Mouse (Mus musculus) G1E-ER4 (cell line): Measurements from ENCODE around the gene Nrxn3. TPM values are rescaled to one million over a fixed set of nuclear protein-coding genes. Genes with fewer than 3 reads are reported as not detected.

ENCODE experiments used
- GATA1 ChIP-seq: IDR thresholded peaks from one replicate; pipeline ENCODE4 v1.8.0; 2012; ENCODE audit warnings: low read length, inconsistent platforms
- polyA plus RNA-seq: library from polyadenylated mRNA; stranded (reverse); fragments of >175 nt; gene quantifications from 2 replicates; pipeline ENCODE4 v1.2.3, GENCODE M21; 2012

Gene Nrxn3
- polyA plus RNA-seq, 1 experiment: not detected

- TF ChIP-seq GATA1: no peak
Observed at GRCm38 (mm10) chr12:89661219-89661618, 938.5 kb downstream of the Nrxn3 start.

GRCm38 (mm10) chr12:89668856-89669255 lies 946.2 kb downstream of the Nrxn3 start:
- no peak for TF ChIP-seq GATA1

- TF ChIP-seq GATA1: no peak
Observed at GRCm38 (mm10) chr12:89672819-89673218, 950.1 kb downstream of the Nrxn3 start.

- TF ChIP-seq GATA1: no peak
Observed at GRCm38 (mm10) chr12:89685633-89686032, 963.0 kb downstream of the Nrxn3 start.

GRCm38 (mm10) chr12:89689086-89689485 lies 966.4 kb downstream of the Nrxn3 start:
- TF ChIP-seq GATA1: no peak

GRCm38 (mm10) chr12:89699469-89699868 lies 976.8 kb downstream of the Nrxn3 start:
- TF ChIP-seq GATA1: no peak

GRCm38 (mm10) chr12:89700937-89701458 lies 978.3 kb downstream of the Nrxn3 start:
- no peak for TF ChIP-seq GATA1

- no peak for TF ChIP-seq GATA1
Observed at GRCm38 (mm10) chr12:89702931-89703330, 980.3 kb downstream of the Nrxn3 start.

GRCm38 (mm10) chr12:89707913-89708312 lies 985.2 kb downstream of the Nrxn3 start:
- TF ChIP-seq GATA1: no peak

GRCm38 (mm10) chr12:89710459-89710858 lies 987.8 kb downstream of the Nrxn3 start:
- TF ChIP-seq GATA1: no peak

- TF ChIP-seq GATA1: no peak
Observed at GRCm38 (mm10) chr12:89711791-89712190, 989.1 kb downstream of the Nrxn3 start.

- no peak for TF ChIP-seq GATA1
Observed at GRCm38 (mm10) chr12:89719194-89720080, 996.8 kb downstream of the Nrxn3 start.

- no peak for TF ChIP-seq GATA1
Observed at GRCm38 (mm10) chr12:89720945-89721344, 998.3 kb downstream of the Nrxn3 start.

GRCm38 (mm10) chr12:89722462-89722861 lies 999.8 kb downstream of the Nrxn3 start:
- TF ChIP-seq GATA1: no peak

- no peak for TF ChIP-seq GATA1
Observed at GRCm38 (mm10) chr12:89724048-89724447, 1001.4 kb downstream of the Nrxn3 start.

- no peak for TF ChIP-seq GATA1
Observed at GRCm38 (mm10) chr12:89742326-89742725, 1019.6 kb downstream of the Nrxn3 start.

GRCm38 (mm10) chr12:89742796-89743195 lies 1020.1 kb downstream of the Nrxn3 start:
- TF ChIP-seq GATA1: no peak
